Mouse (Mus musculus) gastrocnemius, postnatal 36 days (tissue): Measurements from ENCODE around the gene Twist1. TPM values are rescaled to one million over a fixed set of nuclear protein-coding genes. Genes with fewer than 3 reads are reported as not detected.

ENCODE experiments used
- DNase-seq, 2 experiments: peaks; one replicate each; pipeline ENCODE4 v3.0.0; 2022
- intact Hi-C: fragments of 180-260 bp; cut with DNase I; formaldehyde crosslinking; loops from one replicate; pipeline ENCODE4 v1.15.1; 2025
- long read RNA-seq, 2 experiments: library from polyadenylated mRNA; stranded (forward); transcript quantifications; one replicate each; pipeline ENCODE4 v2.0.0; 2021
- total RNA-seq, 2 experiments: library from RNA; stranded (reverse); gene quantifications; 2 replicates each; pipeline ENCODE4 v1.2.3; 2021

Twist1 gene
- total RNA-seq, result 1 to 10 TPM; 1.1 to 1.5 TPM
- long read RNA-seq, experiment 1, partial matches to known transcripts, result 0 of 2 reads
- long read RNA-seq, experiment 1, other reads (novel, unspliced or antisense), result 0 of 2 reads
- long read RNA-seq, experiment 2, partial matches to known transcripts, result 0 of 4 reads
- long read RNA-seq, experiment 2, other reads (novel, unspliced or antisense), result 0 of 4 reads

DNA sequence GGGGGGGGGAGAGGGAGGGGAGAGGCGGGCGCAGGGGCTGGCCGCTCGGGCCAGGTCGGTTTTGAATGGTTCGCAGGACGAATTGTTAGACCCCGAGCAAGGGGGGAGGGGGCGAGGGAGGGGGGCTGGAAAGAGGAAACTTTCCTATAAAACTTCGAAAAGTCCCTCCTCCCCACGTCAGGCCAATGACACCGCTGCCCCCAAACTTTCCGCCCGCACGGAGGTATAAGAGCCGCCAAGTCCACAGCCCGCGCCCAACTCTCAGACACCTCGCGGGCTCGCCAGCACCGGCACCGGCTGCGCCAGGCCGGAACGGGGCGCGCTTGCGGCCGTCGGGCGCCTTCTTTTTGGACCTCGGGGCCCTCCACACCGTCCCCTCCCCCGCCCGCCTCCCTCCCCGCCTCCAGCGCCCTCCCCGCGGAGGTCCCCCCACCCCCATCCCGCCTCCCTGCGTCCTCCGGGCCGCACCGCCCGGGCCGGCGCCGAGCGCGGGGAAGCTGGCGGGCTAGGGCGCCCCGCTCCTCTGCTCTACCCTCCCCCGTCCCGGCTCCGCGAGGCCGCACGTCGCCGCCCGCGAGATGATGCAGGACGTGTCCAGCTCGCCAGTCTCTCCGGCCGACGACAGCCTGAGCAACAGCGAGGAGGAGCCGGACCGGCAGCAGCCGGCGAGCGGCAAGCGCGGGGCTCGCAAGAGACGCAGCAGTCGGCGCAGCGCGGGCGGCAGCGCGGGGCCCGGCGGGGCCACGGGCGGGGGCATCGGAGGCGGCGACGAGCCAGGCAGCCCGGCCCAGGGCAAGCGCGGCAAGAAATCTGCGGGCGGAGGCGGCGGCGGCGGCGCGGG, at the start of gene Twist1:
Gene Twist1 (plus strand): TSS at position 272 of the 841 bp plus-strand sequence.
- peak; percentile 63 to 64 for DNase-seq
- intact Hi-C loops, result no loop called here

DNA sequence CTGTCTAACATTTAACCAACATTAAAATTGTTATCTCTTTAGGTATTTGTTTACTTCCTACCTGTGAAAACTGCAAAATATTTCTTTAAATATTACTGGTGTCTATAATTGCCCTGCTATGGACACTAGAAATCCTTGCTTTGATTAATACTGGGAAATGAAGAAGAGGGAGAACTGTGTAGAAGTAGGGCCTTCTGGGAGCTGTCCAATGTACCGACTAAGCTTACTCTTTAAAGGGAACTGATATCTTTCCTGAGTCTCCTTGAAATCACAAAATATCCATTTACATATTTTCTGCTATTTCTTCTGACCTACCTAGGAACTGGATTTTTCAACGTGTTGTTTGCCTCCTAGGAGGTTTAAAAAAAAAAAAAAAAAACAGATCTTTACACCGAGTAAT, 30.7 kb upstream of the Twist1 start:
- intact Hi-C loops, result no loop called here

GRCm38 (mm10) chr12:33927334-33928098, 30.0 kb upstream of the Twist1 start:
- intact Hi-C loops, result no loop called here
- DNase-seq, result no peak

More for the DNA sequence above, 30.7 kb upstream of the Twist1 start:
- DNase-seq, result no peak

- intact Hi-C loops, result no loop called here
- DNase-seq, result no peak
These were observed 28.9 kb upstream of the Twist1 start, which contains the start of gene Ferd3l for GRCm38 (mm10) chr12:33928331-33929192. TSS of gene Ferd3l (plus strand) at chr12:33928425.

- intact Hi-C loops, result no loop called here
- DNase-seq, result no peak
These were observed 4.6 kb upstream of the Twist1 start for GRCm38 (mm10) chr12:33952843-33953242.

DNA sequence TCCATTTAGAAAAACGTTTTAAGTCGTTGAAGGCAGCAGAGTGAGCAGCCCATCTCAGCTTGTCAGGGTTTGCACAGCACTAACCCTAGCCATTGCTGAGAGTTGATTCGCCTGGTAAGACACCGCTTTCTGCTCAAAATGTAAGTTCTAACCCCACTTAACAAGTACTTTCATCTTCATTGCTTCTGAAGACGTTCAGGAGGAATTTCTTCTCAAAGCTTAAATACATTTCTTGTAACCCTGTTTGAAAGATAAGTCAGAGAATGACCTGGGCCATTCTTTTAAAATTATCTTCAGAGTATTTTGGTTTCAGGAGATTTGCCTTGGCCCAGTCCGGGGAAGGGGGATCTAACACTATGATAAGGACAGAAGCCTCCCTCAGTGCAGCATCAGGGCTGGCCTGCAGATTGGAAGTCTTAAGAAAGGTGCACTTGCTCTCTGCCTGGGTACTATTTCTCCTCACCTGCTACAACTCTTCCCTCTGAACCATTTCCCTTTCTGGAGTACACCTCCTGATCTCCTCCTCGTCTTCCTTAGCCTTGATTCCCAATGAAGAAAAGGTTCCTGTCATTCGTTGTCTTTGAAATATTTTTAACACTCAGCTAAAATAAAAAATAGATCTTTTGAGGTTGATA, 2.4 kb upstream of the Twist1 start:
- intact Hi-C loops, result no loop called here
- DNase-seq, result no peak

DNA sequence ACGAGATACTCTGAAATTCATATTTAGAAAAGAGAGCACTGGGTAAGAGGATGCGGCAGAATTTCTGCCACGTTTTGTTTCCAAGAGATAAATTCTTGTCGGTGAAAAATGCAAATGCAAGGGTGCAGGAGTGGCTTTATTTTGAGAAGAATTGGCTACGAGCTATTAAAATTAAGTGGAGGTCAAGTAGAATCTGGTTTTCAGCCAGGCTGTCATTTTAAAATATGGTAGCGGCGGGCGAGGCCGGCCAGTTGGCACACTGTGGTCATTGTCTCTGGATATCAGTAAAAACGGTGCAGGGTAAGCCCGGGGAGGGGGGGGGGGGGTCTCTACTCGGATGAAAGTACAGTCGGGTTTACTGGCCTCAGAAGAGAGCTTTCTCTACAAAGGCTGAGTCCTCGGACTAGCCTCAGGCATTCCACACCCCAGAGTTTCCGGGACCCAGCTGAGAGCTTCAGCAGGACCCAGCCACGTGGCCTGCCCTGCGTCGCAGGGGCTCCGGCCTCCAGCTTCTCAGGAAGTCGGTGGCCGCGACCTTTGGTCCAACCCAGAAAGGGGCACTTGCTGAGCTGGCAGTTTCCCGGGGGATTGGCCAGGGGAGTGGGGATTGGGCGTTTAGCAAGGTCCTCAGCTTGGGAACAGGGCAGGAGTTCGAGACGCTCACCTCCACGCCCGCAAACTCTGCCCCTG, 1.7 kb upstream of the Twist1 start:
- intact Hi-C loops, result no loop called here
- DNase-seq, result peak in 1 of 2 experiments; percentile 10

- intact Hi-C loops, result no loop called here
These were observed 683 bp upstream of the Twist1 start for GRCm38 (mm10) chr12:33956576-33957399.

GRCm38 (mm10) chr12:33958241-33959194, 1.0 kb downstream of the Twist1 start:
- intact Hi-C loops, result no loop called here
- no peak for DNase-seq

More at GRCm38 (mm10) chr12:33956576-33957399, 683 bp upstream of the Twist1 start:
- peak in 1 of 2 experiments; percentile 27 for DNase-seq

DNA sequence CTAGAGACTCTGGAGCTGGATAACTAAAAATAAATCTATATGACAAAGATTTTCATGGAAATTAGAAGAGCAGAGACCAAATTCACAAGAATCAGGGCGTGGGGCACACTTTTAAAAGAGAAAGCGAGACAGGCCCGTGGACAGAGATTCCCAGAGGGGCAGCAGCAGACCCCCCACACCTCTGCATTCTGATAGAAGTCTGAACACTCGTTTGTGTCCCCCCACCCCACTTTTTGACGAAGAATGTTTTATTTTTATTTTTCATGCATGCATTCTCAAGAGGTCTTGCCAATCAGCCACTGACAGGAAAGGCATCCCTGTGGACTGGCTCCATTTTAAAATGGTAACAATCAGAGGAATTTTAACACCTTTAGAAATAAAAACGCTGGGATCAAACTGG, 1.7 kb downstream of the Twist1 start:
- no peak for DNase-seq
- intact Hi-C loops, result no loop called here

GRCm38 (mm10) chr12:33959846-33960245, 2.4 kb downstream of the Twist1 start:
- no peak for DNase-seq
- intact Hi-C loops, result no loop called here

GRCm38 (mm10) chr12:33961013-33961412, 3.5 kb downstream of the Twist1 start:
- no peak for DNase-seq
- intact Hi-C loops, result no loop called here

GRCm38 (mm10) chr12:33962118-33962772, 4.8 kb downstream of the Twist1 start:
- intact Hi-C loops, result no loop called here

DNA sequence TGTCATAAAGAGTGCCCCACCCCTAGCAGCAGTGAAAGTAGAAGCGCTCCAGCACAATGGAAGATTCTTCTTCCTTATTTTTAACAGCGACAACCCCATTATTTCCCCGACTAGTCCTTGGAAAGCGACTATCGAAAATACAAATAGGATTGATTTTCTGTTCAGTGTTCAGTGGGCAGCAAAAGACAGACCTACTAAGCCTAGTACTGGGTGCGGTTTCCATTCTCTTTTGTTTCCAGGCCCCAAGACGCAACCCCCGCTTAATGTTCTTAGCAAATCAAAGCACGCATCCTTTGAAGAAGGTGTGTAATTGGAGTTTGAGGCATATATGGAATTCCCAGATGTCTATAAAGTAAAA, 5.3 kb downstream of the Twist1 start:
- intact Hi-C loops, result no loop called here
- no peak for DNase-seq

More at GRCm38 (mm10) chr12:33962118-33962772, 4.8 kb downstream of the Twist1 start:
- DNase-seq, result no peak

- intact Hi-C loops, result no loop called here
These were observed 6.3 kb downstream of the Twist1 start for GRCm38 (mm10) chr12:33963671-33964369.

GRCm38 (mm10) chr12:33964427-33964826, 7.0 kb downstream of the Twist1 start:
- intact Hi-C loops, result no loop called here
- no peak for DNase-seq

More at GRCm38 (mm10) chr12:33963671-33964369, 6.3 kb downstream of the Twist1 start:
- no peak for DNase-seq
